Mouse (Mus musculus): ENCODE measurements around the gene Neurog1. TPM values are rescaled to one million over a fixed set of nuclear protein-coding genes. Genes with fewer than 3 reads are reported as not detected.

Gene Neurog1
- polyA plus RNA-seq, 1 experiment from 2014 or later = not detected

DNA sequence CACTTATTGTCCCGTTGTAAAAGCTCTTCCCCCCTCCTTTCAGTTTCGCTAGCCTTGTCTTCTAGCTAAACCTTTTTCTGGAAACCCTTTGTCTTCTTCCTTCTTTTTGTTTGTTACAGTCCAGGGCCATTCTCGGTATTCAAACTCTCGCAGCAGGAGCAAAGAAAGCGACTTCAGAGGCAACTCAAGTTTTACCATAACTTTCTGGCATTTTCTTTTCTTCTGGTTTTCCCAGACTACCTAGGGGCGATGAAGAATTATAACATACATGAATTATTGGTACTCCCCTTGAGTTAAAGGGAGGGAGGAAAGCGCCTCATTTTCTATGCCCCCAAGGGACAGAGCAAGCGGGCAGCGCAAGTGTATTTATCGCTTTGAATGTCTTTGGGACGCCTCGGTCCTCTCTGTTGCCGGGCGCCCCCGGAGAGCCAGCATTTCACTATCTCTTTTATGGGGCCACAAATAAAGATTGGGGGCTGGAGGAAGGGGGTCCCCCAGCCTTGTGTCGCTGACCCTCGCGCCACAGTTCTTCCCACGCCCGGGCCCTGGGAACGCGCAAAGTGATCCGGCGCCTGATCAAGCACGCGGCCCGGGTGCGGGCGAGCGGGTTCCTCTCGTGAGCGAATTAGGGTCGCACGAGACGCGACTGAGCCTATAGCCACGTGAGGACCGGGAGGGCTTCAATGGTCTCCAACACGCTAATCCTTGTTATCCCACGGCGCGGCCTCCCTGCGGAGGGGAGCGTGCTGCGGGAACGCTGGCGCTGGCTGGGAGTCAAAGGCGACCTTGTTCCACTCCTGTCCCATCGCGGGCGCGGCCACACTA, 6.4 kb upstream of the Neurog1 start:
- peaks cover 98% of the 10 kb centered on the region for H3K27me3 ChIP-seq (ENCODE audit: control insufficient read depth, insufficient read depth, low read length)
- 1% methylated on average over 52 of the region's 52 CpGs for WGBS

DNA sequence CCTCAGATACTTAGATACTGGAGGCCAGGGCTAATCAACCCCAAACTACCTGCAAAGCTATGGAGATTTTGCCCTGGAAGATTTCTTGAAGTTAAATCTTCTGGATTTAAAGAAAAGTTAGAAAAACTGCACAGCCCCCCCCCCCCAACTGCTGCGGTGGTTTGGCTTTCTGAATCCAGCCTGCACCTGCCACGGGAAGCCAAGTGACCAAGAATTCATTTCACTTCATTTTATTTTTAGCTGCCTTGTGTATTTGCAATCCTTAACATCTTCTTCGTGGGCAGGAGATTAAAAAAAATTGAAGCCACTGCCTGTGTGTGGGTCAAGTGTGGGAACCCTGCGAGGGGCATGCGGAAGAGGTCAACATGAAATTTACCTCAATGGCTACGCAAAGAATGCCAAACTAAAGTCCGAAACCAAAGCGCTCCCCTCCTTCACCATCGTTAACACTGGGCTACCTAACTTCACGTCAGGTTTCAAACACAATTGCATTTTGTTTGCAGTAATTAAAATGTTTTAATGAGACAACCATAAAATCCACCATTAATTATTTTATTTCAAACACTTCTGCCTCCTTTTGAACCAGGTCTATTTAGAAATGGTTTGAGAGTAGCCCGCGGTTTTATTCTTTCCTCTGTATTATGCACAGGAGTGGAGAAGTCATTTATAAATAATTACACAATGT, 5.6 kb upstream of the Neurog1 start:
- H3K27me3 ChIP-seq (ENCODE audit: control insufficient read depth, insufficient read depth, low read length) = peaks cover 98% of the 10 kb centered on the region
- 9% methylated on average over 12 of the region's 12 CpGs for WGBS
- H3K36me3 ChIP-seq (ENCODE audit: control insufficient read depth, insufficient read depth, low read length) = no peaks in the 10 kb centered on the region
- peaks cover 0 to 7% of the 10 kb centered on the region in 2 experiments; a peak in 2 of 4 replicates for H3K4me1 ChIP-seq (ENCODE audit: control insufficient read depth in 2 of 2, insufficient read depth in 2 of 2, low read length in 2 of 2)
- ATAC-seq (ENCODE audit: insufficient number of reproducible peaks, insufficient read depth, low FRiP score, low read depth) = no peak
- no peak overlapping the region for H3K4me2 ChIP-seq (ENCODE audit: low read length)
- no peaks in the 10 kb centered on the region for H3K9me3 ChIP-seq (ENCODE audit: control insufficient read depth, low read length)
- H3K4me3 ChIP-seq (ENCODE audit: control insufficient read depth in 1 of 2, insufficient read depth in 1 of 2, low read depth in 1 of 2, low read length in 2 of 2) = no peak overlapping the region
- H3K27ac ChIP-seq (replicated peaks in 1 of 2; ENCODE audit: control insufficient read depth in 1 of 2, insufficient read depth in 1 of 2, low read depth in 2 of 2, low read length in 2 of 2) = no peak overlapping the region
- H3K9ac ChIP-seq (ENCODE audit: low read length) = no peak overlapping the region

More for the DNA sequence above, 6.4 kb upstream of the Neurog1 start:
- no peaks in the 10 kb centered on the region for H3K36me3 ChIP-seq (ENCODE audit: control insufficient read depth, insufficient read depth, low read length)
- H3K4me3 ChIP-seq (ENCODE audit: control insufficient read depth in 1 of 2, insufficient read depth in 1 of 2, low read depth in 1 of 2, low read length in 2 of 2) = peak overlapping the region; percentile 11 to 31
- H3K9ac ChIP-seq (ENCODE audit: low read length) = no peak overlapping the region
- peaks cover 0 to 7% of the 10 kb centered on the region in 2 experiments; a peak in 2 of 4 replicates for H3K4me1 ChIP-seq (ENCODE audit: control insufficient read depth in 2 of 2, insufficient read depth in 2 of 2, low read length in 2 of 2)
- peak overlapping the region; percentile 54 for H3K4me2 ChIP-seq (ENCODE audit: low read length)
- ATAC-seq (ENCODE audit: insufficient number of reproducible peaks, insufficient read depth, low FRiP score, low read depth) = no peak
- no peaks in the 10 kb centered on the region for H3K9me3 ChIP-seq (ENCODE audit: control insufficient read depth, low read length)
- no peak overlapping the region for H3K27ac ChIP-seq (replicated peaks in 1 of 2; ENCODE audit: control insufficient read depth in 1 of 2, insufficient read depth in 1 of 2, low read depth in 2 of 2, low read length in 2 of 2)

DNA sequence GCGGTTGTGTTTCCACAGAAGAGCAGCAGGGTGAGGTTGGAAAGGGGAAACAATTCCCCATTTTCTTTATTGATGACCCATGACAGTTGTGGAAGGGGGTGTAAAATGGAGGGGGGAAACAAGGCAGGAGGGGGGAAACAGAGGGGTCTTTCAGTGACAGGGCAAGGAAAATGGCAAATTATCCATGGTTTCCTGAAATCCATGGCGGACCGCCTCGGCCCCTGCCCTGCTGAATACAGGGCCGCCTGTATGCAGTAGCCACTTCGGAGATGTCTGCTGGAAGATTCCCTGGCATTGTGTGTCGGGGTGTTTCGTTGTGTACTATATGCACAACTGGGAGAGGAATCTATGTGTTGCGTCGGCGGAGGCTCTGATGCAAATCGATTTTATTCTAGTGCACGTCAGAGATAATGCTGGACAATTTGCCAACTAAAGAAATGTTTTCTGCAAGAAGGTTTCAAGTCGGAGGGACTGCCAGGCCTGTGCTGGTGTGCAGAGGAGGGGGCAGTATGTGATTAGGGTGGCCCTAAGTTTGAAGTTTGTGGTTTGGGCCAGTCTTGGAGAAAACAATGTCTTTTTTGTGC, 4.8 kb upstream of the Neurog1 start:
- 18% methylated on average over 14 of the region's 14 CpGs for whole genome bisulfite sequencing
- ATAC-seq (ENCODE audit: insufficient number of reproducible peaks, insufficient read depth, low FRiP score, low read depth) = no peak
- Histone ChIP-seq H3K27me3 (ENCODE audit: control insufficient read depth, insufficient read depth, low read length) (peaks cover 98% of the 10 kb centered on the region), H3K36me3 (ENCODE audit: control insufficient read depth, insufficient read depth, low read length) (no peaks in the 10 kb centered on the region), H3K4me2 (ENCODE audit: low read length) (no peak overlapping the region), H3K9me3 (ENCODE audit: control insufficient read depth, low read length) (no peaks in the 10 kb centered on the region), H3K9ac (ENCODE audit: low read length) (no peak overlapping the region), H3K4me3 (ENCODE audit: control insufficient read depth in 1 of 2, insufficient read depth in 1 of 2, low read depth in 1 of 2, low read length in 2 of 2) (no peak overlapping the region), H3K27ac (replicated peaks in 1 of 2; ENCODE audit: control insufficient read depth in 1 of 2, insufficient read depth in 1 of 2, low read depth in 2 of 2, low read length in 2 of 2) (no peak overlapping the region), H3K4me1 (ENCODE audit: control insufficient read depth in 2 of 2, insufficient read depth in 2 of 2, low read length in 2 of 2) (peaks cover 0 to 7% of the 10 kb centered on the region in 2 experiments; a peak in 2 of 4 replicates)

DNA sequence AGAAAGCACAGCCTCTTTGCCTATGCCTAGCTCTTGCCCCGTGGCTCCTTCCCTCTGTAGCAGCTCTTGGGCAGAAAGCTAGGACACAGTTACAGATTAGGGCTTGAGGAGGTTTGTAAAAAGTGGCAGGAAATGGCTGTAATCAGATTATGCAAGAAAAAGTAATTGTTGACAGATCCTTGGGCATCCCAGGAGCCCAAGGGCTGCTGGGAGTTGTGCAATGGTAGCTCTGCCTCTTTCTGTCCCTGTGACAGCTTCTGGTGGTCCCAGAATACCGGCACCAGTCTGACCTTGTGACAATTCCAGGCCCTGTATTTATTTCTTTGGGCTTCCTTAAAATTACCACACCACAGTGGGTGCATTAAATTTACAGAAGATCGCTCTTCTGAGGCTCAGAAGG, 1.4 kb upstream of the Neurog1 start:
- Histone ChIP-seq H3K27ac (replicated peaks in 1 of 2; ENCODE audit: control insufficient read depth in 1 of 2, insufficient read depth in 1 of 2, low read depth in 2 of 2, low read length in 2 of 2) (no peak overlapping the region), H3K9me3 (ENCODE audit: control insufficient read depth, low read length) (no peaks in the 10 kb centered on the region), H3K4me3 (ENCODE audit: control insufficient read depth in 1 of 2, insufficient read depth in 1 of 2, low read depth in 1 of 2, low read length in 2 of 2) (no peak overlapping the region), H3K27me3 (ENCODE audit: control insufficient read depth, insufficient read depth, low read length) (peaks cover 98% of the 10 kb centered on the region), H3K4me2 (ENCODE audit: low read length) (no peak overlapping the region), H3K4me1 (ENCODE audit: control insufficient read depth in 2 of 2, insufficient read depth in 2 of 2, low read length in 2 of 2) (peaks cover 0 to 2% of the 10 kb centered on the region in 2 experiments; a peak in 2 of 4 replicates), H3K9ac (ENCODE audit: low read length) (no peak overlapping the region), H3K36me3 (ENCODE audit: control insufficient read depth, insufficient read depth, low read length) (no peaks in the 10 kb centered on the region)
- 15% methylated on average over 3 of the region's 3 CpGs for WGBS
- ATAC-seq (ENCODE audit: insufficient number of reproducible peaks, insufficient read depth, low FRiP score, low read depth) = no peak

DNA sequence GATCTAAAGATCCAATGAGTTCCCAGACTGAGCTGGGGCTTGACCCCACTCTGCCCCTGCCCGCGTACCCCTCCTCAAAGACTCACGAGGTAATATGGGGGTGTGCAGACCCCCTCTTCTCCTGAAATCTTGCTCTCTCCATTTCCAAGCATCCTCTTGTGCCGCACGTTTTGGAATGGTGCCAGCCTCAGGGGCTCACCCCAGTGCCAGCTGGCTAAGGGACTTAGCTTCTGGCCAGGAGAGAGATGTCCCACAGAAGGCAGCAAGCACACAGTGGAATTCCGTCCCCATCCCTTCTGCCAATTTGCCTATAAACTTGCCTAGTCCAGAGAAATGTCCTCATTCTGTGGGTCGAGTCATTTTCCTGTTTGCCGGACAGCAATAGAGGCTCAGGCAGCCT, 820 bp upstream of the Neurog1 start:
- Histone ChIP-seq H3K4me1 (ENCODE audit: control insufficient read depth in 2 of 2, insufficient read depth in 2 of 2, low read length in 2 of 2) (peaks cover 0 to 2% of the 10 kb centered on the region in 2 experiments; a peak in 2 of 4 replicates), H3K27ac (replicated peaks in 1 of 2; ENCODE audit: control insufficient read depth in 1 of 2, insufficient read depth in 1 of 2, low read depth in 2 of 2, low read length in 2 of 2) (no peak overlapping the region), H3K36me3 (ENCODE audit: control insufficient read depth, insufficient read depth, low read length) (no peaks in the 10 kb centered on the region), H3K9me3 (ENCODE audit: control insufficient read depth, low read length) (no peaks in the 10 kb centered on the region), H3K27me3 (ENCODE audit: control insufficient read depth, insufficient read depth, low read length) (peaks cover 100% of the 10 kb centered on the region), H3K4me3 (ENCODE audit: control insufficient read depth in 1 of 2, insufficient read depth in 1 of 2, low read depth in 1 of 2, low read length in 2 of 2) (no peak overlapping the region), H3K9ac (ENCODE audit: low read length) (no peak overlapping the region), H3K4me2 (ENCODE audit: low read length) (no peak overlapping the region)
- WGBS = 18% methylated on average over 8 of the region's 8 CpGs
- no peak for ATAC-seq (ENCODE audit: insufficient number of reproducible peaks, insufficient read depth, low FRiP score, low read depth)

DNA sequence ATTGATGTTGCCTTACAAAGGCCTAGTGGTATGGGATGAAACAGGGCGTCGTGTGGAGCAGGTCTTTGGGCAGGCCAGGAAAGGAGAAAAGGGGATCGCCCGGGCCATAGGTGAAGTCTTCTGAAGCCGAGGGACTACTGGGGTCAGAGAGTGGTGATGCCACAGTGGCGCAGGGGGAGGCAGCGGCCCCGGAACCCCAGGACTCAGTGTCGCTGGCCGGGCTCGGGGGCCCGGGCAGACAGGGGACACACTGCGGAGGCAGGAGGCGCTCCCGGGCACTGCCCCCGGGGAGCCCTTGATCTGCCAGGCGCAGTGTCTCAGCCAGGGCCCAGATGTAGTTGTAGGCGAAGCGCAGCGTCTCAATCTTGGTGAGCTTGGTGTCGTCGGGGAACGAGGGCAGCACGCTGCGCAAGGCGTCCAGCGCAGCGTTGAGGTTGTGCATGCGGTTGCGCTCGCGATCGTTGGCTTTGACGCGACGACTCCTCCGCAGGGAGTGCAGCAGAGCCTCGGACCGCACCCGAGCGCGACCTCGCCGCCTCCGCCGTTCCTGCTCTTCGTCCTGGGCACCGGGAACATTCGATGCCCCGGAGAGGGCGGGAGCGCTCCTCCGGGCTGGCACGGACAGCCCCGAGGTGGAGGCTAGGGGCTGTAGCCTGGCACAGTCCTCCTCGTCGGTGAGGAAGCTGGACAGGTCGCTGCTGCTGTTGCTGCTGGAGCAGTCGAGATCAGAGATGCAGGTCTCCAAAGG, 613 bp downstream of the Neurog1 start:
- Histone ChIP-seq H3K9me3 (ENCODE audit: control insufficient read depth, low read length) (no peaks in the 10 kb centered on the region), H3K4me1 (ENCODE audit: control insufficient read depth in 2 of 2, insufficient read depth in 2 of 2, low read length in 2 of 2) (peaks cover 0 to 2% of the 10 kb centered on the region in 2 experiments; a peak in 2 of 4 replicates), H3K4me2 (ENCODE audit: low read length) (no peak overlapping the region), H3K36me3 (ENCODE audit: control insufficient read depth, insufficient read depth, low read length) (no peaks in the 10 kb centered on the region), H3K27ac (replicated peaks in 1 of 2; ENCODE audit: control insufficient read depth in 1 of 2, insufficient read depth in 1 of 2, low read depth in 2 of 2, low read length in 2 of 2) (no peak overlapping the region), H3K4me3 (ENCODE audit: control insufficient read depth in 1 of 2, insufficient read depth in 1 of 2, low read depth in 1 of 2, low read length in 2 of 2) (0 out of 4 replicates have a peak overlapping the region, but pooled peaks of 1 of the 2 experiments have one; percentile 32), H3K9ac (ENCODE audit: low read length) (no peak overlapping the region), H3K27me3 (ENCODE audit: control insufficient read depth, insufficient read depth, low read length) (peaks cover 100% of the 10 kb centered on the region)
- under 1% methylated on average over 55 of the region's 59 CpGs for WGBS
- no peak for ATAC-seq (ENCODE audit: insufficient number of reproducible peaks, insufficient read depth, low FRiP score, low read depth)

DNA sequence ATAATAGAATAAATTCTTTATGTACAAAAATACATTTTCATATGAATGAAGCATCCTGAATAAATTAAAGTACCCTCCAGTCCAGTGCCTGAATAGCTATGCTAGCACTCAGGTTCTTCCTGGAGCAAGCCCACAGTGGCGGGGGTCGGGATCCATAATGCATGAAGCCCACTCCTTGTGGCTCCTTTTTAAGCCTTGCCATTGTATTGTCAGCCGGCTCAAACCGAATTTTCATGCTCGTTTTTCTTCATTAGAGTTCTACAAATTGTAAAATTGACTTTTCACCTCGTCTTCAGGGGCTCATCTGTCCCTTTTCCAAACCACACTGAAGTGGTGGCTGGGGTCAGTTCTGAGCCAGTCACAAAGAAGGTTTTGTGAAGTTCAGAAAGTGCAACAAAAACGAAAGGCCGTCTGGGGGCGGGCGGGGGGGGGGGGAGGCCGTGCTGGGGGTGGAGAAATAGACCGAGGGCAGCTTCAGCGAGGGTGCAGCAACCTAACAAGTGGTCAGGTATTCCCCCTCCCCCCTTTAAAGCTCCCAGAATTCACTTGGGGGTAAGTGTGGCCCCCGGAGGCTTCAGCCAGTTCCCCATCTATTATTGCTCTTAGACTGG, 1.3 kb downstream of the Neurog1 start:
- H3K4me3 ChIP-seq (ENCODE audit: control insufficient read depth in 1 of 2, insufficient read depth in 1 of 2, low read depth in 1 of 2, low read length in 2 of 2) = no peak overlapping the region
- H3K36me3 ChIP-seq (ENCODE audit: control insufficient read depth, insufficient read depth, low read length) = no peaks in the 10 kb centered on the region
- H3K27ac ChIP-seq (replicated peaks in 1 of 2; ENCODE audit: control insufficient read depth in 1 of 2, insufficient read depth in 1 of 2, low read depth in 2 of 2, low read length in 2 of 2) = no peak overlapping the region
- H3K9me3 ChIP-seq (ENCODE audit: control insufficient read depth, low read length) = no peaks in the 10 kb centered on the region
- H3K4me2 ChIP-seq (ENCODE audit: low read length) = no peak overlapping the region
- H3K27me3 ChIP-seq (ENCODE audit: control insufficient read depth, insufficient read depth, low read length) = peaks cover 96% of the 10 kb centered on the region
- H3K4me1 ChIP-seq (ENCODE audit: control insufficient read depth in 2 of 2, insufficient read depth in 2 of 2, low read length in 2 of 2) = peaks cover 0 to 2% of the 10 kb centered on the region in 2 experiments; a peak in 2 of 4 replicates
- 3% methylated on average over 14 of the region's 14 CpGs for WGBS
- no peak overlapping the region for H3K9ac ChIP-seq (ENCODE audit: low read length)
- ATAC-seq (ENCODE audit: insufficient number of reproducible peaks, insufficient read depth, low FRiP score, low read depth) = no peak

All from heart, embryonic 14.5 days (tissue).